Mouse (Mus musculus): ENCODE results near the gene Serpina3f.
"Not testable (repeated sequence)": the region's sequence is repeated elsewhere in the genome, so short reads cannot be mapped to it uniquely, and the experiment has no call there.

Serpina3f gene

DNA sequence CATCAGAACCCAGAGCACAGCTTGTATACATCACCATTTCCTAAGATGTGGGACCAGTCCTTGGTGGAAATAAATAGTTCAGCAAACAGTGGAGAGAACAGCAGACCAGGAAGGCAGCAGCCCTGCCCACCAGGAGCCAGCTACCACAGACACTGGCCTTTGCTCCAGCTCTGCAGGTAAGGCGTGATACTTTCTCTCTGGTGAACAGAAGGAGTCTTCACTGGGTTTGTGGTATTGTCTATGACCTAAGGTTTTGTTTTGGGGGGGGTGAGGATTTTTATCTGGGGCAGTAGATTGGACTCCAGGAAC lies at the start of gene Serpina3f:
Gene Serpina3f, plus strand, starts transcription at position 100 of the 309 bp plus-strand sequence.
- DNase-seq (ENCODE audit: low spot score) = no peak

DNA sequence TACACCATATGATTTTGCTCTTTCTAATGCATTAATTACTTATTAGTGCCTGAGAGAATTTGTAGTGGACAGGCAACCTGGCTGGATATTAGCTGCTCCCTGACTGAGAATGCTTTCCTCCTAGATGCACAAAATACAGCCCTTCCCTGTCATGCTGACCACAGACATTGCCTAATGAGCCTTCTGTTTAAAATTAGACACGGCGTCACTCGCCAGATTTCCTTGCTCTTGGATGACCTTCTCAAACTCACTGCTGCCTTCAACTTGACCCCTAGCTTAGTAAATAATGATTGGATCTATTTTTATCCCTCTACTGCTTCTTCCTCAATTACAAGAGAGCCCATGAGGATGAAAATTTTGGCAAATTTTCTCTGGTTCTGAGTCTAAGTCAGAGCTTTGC lies 39.6 kb upstream of the Serpina3f start:
- DNase-seq (ENCODE audit: low spot score) = no peak

DNA sequence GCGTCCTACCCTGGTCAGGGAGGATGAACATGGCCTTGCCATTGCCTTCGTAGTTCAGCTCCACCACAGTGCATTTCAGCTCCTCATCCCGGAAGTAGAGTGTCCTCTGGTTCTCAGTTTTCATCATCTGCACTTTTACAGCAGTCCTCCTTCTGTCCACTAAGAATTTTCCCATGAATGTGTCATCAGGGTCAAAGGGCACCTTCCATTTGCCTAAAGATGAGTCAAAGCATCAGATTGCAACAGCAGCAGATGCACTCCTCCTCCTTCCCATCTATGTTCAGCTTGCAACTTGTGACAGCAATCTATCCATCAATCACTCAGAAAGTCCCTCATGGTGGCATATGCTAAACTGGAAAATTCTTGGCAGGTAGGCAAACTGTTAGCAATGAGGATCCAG lies 38.7 kb upstream of the Serpina3f start:
- DNase-seq (ENCODE audit: low spot score) = no peak

DNA sequence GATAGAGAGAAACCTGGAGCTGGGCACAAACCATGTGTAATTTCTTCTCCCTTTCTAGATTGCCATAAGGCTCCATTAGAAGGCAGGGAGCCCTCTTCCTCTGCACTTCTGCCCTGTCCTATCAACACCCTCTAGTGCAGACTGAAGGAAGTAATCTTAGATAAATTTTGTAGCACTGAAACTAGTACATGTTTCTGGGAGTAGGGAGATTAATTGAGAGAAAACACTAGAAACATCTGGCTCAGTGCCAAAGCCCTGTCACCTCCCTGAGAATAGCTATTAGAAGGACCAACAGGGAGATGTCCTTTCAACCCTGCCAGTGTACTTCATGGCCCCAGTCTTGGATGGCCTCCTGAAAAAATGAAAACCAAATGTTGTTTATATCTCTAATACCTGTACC lies 35.8 kb upstream of the Serpina3f start:
- no peak for DNase-seq (ENCODE audit: low spot score)

DNA sequence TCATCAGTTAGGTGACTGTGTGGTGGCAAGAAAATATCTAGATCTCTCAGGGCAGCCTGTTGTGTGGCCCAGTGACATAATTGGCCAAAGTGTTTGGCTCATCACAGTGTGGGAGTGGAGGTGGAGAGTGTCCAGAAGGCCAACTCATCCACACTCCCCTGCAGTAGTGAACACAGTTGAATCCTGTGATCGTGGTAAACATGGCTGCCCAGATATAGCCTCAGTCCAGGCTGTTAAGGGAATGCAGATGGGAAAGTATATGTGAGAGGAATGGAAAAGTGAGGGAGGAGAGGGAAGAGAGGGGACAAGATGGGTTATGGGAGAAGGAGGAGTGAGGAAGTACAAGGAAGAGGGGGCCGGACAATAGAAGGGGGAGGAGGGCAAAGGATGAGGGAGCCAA lies 35.4 kb upstream of the Serpina3f start:
- no peak for DNase-seq (ENCODE audit: low spot score)

DNA sequence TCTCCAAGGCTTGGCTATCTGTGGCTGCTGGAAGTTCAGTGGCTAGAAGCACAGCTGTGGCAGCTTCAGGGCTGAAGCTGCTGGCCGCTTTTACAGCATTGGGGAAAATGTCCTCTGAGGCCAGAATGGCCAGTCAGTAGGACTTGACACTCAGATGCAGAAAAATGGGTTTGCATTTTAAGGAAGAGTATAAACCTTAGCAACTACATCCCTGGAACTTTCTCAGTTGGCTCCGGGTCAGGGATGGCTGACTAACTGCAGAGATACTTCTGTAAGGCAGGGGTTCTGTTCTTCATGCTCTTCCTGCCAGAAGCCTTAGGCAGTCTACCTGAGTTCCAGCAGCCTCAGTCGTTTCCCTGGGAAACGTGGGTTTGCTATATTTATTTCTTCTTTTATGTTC lies 29.3 kb upstream of the Serpina3f start:
- no peak for DNase-seq (ENCODE audit: low spot score)

DNA sequence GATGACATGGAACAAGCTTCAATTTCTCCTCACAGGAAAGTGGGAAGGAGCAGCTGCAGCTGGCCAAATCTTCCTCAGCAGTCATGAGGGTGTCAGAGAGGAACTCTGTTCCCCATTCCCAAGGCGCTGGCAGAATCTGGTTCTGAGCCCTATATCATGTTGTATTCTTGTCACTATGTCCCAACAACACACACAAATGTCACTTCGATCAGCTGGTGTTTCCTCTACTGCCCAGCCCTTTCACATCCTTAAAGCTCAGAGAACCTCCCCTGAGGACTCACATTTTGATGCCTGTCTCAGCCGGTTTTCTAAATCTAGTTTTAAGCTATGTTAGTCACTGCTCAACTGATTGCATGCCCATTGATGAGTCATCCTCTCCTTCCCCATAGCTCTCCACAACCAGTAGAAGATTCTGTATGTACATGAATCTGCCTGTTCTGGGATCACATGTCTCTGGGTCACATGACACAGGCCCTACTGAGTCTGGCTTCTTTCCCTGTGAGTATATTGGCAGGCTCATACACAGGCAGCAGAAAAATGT lies 28.2 kb upstream of the Serpina3f start:
- no peak for DNase-seq (ENCODE audit: low spot score)

DNA sequence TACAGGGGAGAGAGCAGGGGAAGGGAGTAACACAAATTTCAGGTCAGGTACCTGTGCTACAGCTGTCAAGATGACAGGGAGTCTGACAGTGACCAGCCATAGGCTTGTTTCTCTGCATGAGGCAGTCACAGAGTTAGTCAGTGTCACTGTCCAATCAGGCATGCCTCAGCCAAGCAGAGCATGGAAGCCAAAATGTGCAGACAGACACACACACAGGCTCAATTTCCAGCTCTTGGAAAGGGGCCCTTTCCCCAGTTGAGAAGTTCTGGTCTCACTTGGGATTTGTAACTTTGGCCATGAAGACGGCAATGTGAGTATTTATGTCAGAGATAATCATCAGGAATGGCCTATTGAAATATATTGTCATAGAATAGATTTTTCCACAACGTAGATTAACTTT lies 25.1 kb upstream of the Serpina3f start:
- DNase-seq (ENCODE audit: low spot score) = no peak

DNA sequence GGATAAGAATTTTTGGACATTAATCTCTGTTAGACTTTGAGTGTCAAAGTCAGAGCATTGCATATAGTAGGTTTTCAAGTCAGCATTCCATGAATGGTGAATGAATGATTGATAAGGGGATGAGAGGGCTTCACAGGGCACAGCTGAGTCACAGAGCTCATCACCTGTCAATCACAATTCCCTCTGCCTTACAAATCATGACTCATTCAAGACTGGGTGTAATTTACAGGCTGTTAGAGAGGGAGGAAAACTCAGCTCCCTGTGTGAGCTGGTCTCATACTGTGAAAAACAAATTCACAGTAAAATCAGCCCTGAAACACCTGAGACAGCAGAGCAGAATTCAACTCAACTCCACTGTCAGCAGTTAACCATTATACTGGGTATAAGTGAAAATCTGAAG lies 23.5 kb upstream of the Serpina3f start:
- no peak for DNase-seq (ENCODE audit: low spot score)

DNA sequence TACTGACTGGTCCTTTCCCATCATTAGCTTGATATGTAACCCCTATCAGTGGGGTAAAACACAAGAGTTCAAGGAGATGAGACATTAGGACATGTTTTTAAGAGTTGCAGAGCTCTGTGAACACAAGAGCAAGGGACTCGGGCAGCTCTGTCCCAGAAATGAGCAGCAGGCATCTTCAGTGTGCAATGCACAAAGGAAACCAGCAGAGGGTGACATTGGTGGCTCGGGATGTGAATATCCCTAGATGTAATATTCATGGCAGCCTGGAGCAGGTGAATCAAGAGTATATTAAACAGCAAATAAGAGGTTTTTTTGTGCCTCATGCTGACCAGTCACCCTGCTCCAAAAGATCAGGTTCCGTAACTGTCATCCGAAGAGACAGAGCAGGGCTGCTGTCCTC lies 5.2 kb upstream of the Serpina3f start:
- no peak for DNase-seq (ENCODE audit: low spot score)

DNA sequence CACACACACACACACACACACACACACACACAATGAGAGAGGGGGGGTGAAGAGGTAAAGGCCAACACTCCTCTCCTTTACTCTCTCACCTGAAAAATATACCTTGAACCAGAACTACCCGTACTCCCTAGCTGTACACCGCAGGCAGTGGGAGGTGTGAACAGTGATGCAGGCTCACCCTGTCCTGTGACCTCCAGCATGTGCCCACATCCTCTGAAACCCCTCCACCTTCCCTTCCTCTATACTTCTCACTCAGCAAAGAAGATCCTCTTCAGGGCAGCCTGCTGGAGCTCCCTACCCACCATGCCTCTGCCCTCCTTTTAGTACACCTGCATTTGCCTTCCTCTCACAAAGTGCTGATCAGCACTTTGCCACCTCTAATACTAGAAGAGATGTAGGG lies 4.5 kb upstream of the Serpina3f start:
- no peak for DNase-seq (ENCODE audit: low spot score)

DNA sequence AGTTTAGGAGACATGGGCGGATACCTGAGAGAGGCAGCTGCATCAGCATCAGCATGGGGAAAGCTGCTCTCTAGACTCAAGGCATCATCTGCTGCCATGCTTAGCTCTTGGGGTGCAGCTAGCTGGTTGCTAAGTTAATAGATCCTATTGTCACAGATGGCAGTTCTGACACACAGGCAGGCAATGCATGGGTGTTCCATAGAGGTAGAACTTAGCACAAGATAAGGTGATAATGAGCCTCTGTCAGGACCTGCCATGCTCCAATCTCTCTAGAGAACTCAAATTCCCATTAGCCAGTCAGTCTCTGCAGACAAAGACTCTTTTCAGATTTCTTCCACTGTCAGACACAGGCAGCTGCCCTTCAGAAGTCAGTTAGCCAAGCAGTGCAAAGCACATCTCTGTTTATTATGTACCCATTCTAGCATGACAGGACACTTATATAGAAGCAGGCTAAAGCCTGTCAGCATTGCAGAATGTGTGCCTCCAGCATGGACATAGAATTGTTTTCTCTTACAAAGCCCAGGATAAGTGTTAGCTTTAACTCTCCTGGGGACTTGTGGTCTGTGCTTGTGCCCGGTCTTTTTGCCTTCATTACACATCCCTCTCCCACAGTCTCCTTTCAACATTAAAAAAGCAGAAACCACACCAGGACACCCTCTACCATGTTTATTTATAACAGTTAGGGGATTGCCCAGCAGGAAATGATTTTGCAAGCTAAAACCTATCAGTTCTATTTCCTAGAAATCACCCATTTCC lies 477 bp upstream of the Serpina3f start:
- no peak for DNase-seq (ENCODE audit: low spot score)

DNA sequence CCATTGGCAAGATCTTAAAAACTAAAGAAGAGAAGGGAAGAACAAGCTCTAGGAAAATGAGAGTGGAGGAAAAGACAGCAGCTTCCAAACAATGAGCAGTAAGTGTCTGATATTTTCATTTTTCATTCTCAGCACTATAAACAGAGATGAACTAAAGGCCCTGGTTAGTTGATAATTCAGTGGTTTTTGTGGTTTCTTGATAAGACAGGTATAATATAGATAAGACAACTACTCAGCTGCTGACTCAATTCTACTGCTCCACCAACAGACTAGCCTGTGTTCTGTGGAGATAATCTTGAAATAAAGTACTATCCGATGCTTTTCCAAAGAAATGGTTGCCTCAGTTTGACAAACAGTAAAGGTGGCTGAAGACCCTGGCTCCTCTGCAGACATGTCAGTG lies 905 bp downstream of the Serpina3f start:
- no peak for DNase-seq (ENCODE audit: low spot score)

DNA sequence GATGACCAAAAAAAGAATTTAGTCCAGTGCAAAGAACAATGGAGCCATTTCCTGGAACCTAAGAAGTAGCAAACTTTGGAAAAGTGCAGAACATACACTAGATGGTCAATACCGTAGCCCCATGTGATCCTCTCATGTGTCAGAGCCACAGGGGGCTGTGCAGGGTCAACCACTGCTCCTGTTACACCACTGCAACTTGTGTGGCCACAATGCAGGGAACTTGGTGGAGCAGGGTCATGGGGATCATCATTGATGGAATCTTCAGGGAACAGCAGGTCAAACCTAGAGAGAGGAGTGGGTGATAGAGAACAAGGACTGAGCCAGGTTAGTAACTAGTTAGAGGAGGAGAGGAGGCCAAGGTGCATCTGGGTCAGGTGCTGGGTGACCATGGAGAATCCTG lies 7.3 kb downstream of the Serpina3f start:
- DNase-seq (ENCODE audit: low spot score) = no peak

DNA sequence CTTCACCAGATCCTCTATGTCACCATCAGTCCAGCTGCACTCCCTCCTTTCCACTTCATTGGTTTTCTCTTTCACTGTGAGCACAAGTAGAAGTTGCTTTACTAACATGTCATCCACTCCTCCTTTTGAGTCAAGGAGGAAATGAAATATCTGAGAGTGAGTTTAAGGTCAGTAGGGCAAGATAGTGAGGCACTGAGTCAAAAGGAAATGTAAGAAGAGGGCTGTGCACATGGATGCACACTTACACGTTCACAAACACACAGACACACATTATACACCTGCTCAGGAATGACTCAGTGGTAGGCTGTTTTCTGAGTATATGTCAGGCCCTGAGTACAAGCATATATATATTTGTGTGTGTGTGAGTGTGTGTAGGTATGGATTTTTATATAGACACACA lies 9.3 kb downstream of the Serpina3f start:
- no peak for DNase-seq (ENCODE audit: low spot score)

DNA sequence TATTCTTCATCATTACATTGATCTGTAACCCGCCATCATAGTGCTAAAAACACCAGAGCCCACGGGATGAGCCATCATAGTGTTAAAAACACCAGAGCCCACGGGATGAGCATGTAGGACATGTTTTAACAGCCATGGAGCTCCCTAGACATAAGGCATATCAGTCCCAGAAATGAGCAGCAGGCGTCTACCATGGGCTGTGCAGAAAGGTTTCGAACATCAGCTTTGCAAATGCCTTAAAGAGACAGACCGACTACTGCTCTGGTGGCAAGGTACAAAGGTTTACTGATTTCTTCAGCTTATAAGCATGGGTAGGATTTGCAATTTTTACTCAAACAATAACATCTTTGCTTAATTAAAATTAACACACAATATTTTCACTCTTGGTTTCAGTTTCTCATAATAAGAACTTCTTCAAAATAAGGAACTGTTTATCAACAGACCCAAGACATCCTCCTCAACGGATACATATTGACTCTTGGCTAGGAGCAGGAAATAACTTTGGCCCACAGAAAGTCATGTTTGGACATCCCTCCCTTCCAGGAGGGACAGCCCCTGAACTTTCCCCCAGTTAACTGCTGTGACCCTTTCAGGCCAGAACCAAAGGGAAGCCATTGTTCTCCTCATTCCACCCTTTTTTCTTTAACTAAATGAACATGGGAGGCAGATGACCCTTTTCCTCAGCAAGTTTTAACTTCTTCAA lies 10.4 kb downstream of the Serpina3f start:
- no peak for DNase-seq (ENCODE audit: low spot score)

DNA sequence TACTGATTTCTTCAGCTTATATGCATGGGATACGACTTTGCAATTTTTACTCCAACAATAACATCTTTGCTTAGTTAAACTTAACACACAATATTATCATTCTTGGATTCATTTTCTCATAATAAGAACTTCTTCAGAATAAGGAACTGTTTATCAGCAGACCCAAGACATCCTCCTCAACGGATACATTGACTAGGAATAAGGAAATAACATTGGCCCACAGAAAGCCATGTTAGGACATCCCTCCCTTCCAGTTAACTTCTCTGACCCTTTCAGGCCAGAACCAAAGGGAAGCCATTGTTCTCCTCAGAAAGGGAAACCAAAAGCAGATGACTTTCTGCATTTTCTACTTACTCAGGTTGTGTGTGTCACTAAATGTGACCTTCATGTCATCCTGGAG lies 16.4 kb downstream of the Serpina3f start:
- no peak for DNase-seq (ENCODE audit: low spot score)

DNA sequence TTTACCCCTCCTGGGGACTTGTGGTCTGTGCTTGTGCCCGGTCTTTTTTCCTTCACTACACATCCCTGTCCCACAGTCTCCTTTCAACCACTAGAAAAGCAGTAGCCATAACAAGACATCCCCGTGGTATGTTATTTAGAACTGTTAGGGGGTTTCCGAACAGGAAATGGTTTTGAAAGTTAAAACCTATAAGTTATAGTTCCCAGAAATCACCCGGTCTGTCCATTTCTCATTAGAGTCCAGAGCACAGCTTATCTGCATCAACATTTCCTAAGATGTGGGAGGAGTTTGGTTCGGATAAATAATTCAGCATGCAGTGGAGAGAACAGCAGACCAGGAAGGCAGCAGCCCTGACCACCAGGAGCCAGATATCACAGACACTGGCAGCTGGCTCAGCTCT lies 21.6 kb downstream of the Serpina3f start, which contains the start of gene Serpina3g:
Gene Serpina3g, plus strand, starts transcription at position 331 of the 400 bp plus-strand sequence.
- DNase-seq (ENCODE audit: low spot score) = no peak

DNA sequence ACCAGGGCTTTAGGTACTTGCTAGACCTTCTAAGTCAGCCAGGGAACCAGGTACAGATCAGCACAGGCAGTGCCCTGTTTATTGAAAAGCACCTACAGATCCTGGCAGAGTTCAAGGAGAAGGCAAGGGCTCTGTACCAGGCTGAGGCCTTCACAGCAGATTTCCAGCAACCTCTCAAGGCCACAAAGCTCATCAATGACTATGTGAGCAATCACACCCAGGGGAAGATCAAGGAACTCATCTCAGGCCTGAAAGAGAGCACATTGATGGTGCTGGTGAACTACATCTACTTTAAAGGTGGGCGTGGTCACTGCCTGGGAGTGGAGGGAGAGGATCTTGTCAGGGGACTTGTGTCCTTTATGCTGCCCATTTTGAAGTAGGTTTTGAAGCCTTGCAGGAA lies 23.7 kb downstream of the Serpina3f start:
- DNase-seq (ENCODE audit: low spot score) = not testable (repeated sequence)

DNA sequence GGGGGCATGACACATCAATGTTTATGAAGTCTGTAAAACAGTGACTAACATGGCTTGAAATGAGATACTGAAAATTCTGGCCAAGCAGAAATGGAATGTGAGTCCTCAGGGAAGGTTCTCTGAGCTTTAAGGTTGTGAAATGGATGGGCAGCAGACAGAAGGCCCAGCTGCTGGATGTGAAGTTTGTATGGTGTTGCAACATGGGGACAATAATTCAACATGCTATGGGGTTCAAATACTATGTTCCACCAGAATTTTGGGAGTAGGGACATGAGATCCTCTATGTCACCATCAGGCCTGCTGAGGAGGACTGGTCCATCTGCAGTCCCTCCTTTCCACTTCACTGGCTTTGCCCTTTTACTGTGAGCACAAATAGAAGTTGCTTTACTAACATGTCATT lies 29.0 kb downstream of the Serpina3f start:
- DNase-seq (ENCODE audit: low spot score) = no peak

DNA sequence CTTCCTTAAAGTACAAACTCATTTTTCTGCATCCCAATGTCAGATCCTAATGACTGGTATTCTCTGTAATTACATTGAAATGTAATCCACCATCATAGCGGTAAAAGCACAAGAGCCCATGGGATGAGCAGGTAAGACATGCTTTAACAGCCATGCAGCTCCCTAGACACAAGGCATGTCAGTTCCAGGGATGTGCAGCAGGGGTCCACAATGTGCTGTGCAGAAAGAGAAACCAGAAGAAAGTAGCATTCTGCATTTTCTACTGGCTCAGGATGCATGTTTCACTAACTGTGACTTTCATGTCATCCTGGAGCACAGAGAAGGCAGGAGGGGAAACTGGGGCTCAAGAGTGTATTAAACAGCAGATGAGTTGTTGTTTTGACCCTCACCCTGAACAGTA lies 30.7 kb downstream of the Serpina3f start:
- no peak for DNase-seq (ENCODE audit: low spot score)

DNA sequence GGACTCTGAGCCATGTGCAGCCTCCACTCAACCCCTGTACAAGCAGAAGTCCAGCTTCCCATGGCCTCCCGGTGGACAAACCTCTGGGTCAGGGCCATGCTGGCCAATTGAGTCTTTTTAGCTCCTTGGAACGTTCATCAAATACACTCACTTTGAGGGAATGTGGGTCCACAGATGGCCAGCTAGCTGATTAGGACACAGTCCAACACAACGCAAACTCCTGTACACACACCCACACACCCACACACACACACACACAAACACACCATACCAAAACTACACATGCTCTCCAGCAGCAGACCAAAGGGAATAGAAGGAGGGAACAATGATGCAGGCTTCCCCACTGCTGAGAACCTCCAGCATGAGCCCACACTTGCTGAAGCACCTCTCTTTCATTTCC lies 31.3 kb downstream of the Serpina3f start:
- DNase-seq (ENCODE audit: low spot score) = no peak

DNA sequence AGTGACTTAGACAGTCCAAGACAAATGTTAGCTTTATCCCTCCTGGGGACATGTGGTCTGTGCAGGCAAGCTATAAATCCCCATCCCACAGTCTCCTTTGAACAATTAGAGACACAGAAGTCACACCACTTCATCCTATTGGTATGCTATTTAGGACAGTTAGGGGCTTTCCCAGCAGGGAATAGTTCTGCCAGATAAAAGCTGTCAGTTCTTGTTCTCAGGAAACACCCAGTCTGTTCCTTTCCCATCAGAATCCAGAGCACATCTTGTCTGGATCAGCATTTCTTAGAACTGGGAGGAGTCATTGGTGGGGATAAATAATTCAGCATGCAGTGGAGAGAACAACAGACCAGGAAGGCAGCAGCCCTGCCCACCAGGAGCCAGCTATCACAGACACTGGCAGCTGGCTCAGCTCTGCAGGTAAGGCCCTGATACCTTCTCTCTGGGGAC lies 33.2 kb downstream of the Serpina3f start:
- DNase-seq (ENCODE audit: low spot score) = no peak

DNA sequence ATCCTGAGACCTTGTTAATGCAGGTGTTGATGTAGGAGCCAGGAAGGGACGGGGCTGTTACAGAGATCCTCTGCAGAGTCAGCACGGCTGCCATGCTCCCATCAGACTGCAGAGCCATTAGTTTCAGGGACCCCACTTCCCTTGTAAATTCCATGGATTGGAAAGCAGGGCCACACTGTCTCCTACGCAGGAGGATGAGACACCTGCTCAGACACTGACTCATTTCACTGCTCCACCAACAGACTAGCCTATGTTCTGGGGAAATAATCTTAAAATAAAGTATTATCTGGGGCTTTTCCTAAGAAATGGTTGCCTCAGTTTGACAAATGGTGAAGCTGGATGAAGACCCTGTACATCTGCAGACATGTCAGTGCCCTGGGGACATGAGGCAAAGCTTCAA lies 33.9 kb downstream of the Serpina3f start:
- DNase-seq (ENCODE audit: low spot score) = no peak
